Mouse (Mus musculus) urinary bladder, postnatal 10 days (tissue): ENCODE measurements around the gene Mllt1.

ENCODE experiments used
- DNase-seq: peaks from one replicate; pipeline ENCODE4 v3.0.0; 2022; ENCODE audit warnings: low spot score

Mllt1 gene

GRCm38 (mm10) chr17:56935363-56936131 lies at the start of gene Mllt1:
Mllt1 (minus strand) TSS chr17:56935415.
- peak; percentile 98 for DNase-seq

- no peak for DNase-seq
These were observed 49.7 kb upstream of the Mllt1 start for GRCm38 (mm10) chr17:56984886-56985285.

GRCm38 (mm10) chr17:56982013-56982412 lies 46.8 kb upstream of the Mllt1 start, which contains the start of gene Acer1:
Acer1 (minus strand) TSS chr17:56982126.
- DNase-seq = no peak

GRCm38 (mm10) chr17:56981049-56981448 lies 45.8 kb upstream of the Mllt1 start:
- DNase-seq = no peak

GRCm38 (mm10) chr17:56979524-56979923 lies 44.3 kb upstream of the Mllt1 start:
- no peak for DNase-seq

GRCm38 (mm10) chr17:56976531-56977390 lies 41.5 kb upstream of the Mllt1 start:
- DNase-seq = no peak

GRCm38 (mm10) chr17:56975391-56975790 lies 40.2 kb upstream of the Mllt1 start:
- DNase-seq = no peak

GRCm38 (mm10) chr17:56974708-56975240 lies 39.6 kb upstream of the Mllt1 start:
- DNase-seq = no peak

- no peak for DNase-seq
These were observed 38.9 kb upstream of the Mllt1 start for GRCm38 (mm10) chr17:56973956-56974707.

GRCm38 (mm10) chr17:56970081-56970480 lies 34.9 kb upstream of the Mllt1 start:
- no peak for DNase-seq

GRCm38 (mm10) chr17:56969321-56969720 lies 34.1 kb upstream of the Mllt1 start:
- no peak for DNase-seq

GRCm38 (mm10) chr17:56963646-56964045 lies 28.4 kb upstream of the Mllt1 start:
- no peak for DNase-seq

GRCm38 (mm10) chr17:56962642-56963405 lies 27.6 kb upstream of the Mllt1 start:
- DNase-seq = no peak

GRCm38 (mm10) chr17:56961880-56962279 lies 26.7 kb upstream of the Mllt1 start:
- DNase-seq = no peak

- DNase-seq = no peak
These were observed 23.5 kb upstream of the Mllt1 start for GRCm38 (mm10) chr17:56958667-56959066.

- no peak for DNase-seq
These were observed 22.7 kb upstream of the Mllt1 start for GRCm38 (mm10) chr17:56957763-56958429.

GRCm38 (mm10) chr17:56954871-56955270 lies 19.7 kb upstream of the Mllt1 start:
- no peak for DNase-seq

- DNase-seq = no peak
These were observed 17.4 kb upstream of the Mllt1 start for GRCm38 (mm10) chr17:56952639-56953038.

- no peak for DNase-seq
These were observed 15.7 kb upstream of the Mllt1 start for GRCm38 (mm10) chr17:56950915-56951314.

GRCm38 (mm10) chr17:56938751-56939150 lies 3.5 kb upstream of the Mllt1 start:
- no peak for DNase-seq

- DNase-seq = no peak
These were observed 1.5 kb upstream of the Mllt1 start for GRCm38 (mm10) chr17:56936731-56937130.
